Mouse (Mus musculus) stomach, embryonic 14.5 days (tissue): ENCODE measurements at regions not wholly inside any gene's neighbourhood (a gene's known extent, or its start where the extent isn't known, plus 50 kb on each side); places are given as distances from the start of the nearest gene placed in this dataset.
"Not testable (repeated sequence)": the region's sequence is repeated elsewhere in the genome, so short reads cannot be mapped to it uniquely, and the experiment has no call there.

ENCODE experiments used
- ATAC-seq: fragments of 200-750 bp; cut with Nextera tagmentation; 2 replicates; pipeline ENCODE4 v1.8.0; 2017; ENCODE audit warnings: low read depth, moderate TSS enrichment; ENCODE audit not compliant: insufficient number of reproducible peaks, insufficient read depth, low FRiP score
- H3K27ac ChIP-seq: fragments of 300-500 bp; sonication (generic); 2 replicates; pipeline ENCODE4 v1.5.1; 2014; ENCODE audit warnings: mild to moderate bottlenecking, low read length, moderate library complexity, mixed read lengths
- H3K27me3 ChIP-seq: fragments of 300-500 bp; sonication (generic); 2 replicates; pipeline ENCODE4 v1.6.1; 2014; ENCODE audit warnings: low read length, control low read depth, mixed read lengths; ENCODE audit not compliant: control insufficient read depth, insufficient read depth
- H3K36me3 ChIP-seq: fragments of 300-500 bp; sonication (generic); 2 replicates; pipeline ENCODE4 v1.6.1; 2014; ENCODE audit warnings: mild to moderate bottlenecking, control low read depth, low read length, moderate library complexity, mixed read lengths; ENCODE audit not compliant: control insufficient read depth, insufficient read depth
- H3K4me1 ChIP-seq: fragments of 300-500 bp; sonication (generic); 2 replicates; pipeline ENCODE4 v1.6.1; 2014; ENCODE audit warnings: low read length, control low read depth, mixed read lengths; ENCODE audit not compliant: control insufficient read depth, insufficient read depth
- H3K4me2 ChIP-seq: fragments of 300-500 bp; sonication (generic); replicated peaks from 2 replicates; pipeline ENCODE4 v1.6.1; 2014; ENCODE audit warnings: low read depth, low read length, control low read depth
- H3K4me3 ChIP-seq: fragments of 300-500 bp; sonication (generic); 2 replicates; pipeline ENCODE4 v1.5.1; 2014; ENCODE audit warnings: low read depth, low read length, control low read depth
- H3K9ac ChIP-seq: fragments of 300-500 bp; sonication (generic); replicated peaks from 2 replicates; pipeline ENCODE4 v1.6.1; 2014; ENCODE audit warnings: low read depth, mild to moderate bottlenecking, control low read depth, low read length, moderate library complexity, mixed read lengths
- H3K9me3 ChIP-seq: fragments of 300-500 bp; sonication (generic); 2 replicates; pipeline ENCODE4 v1.6.1; 2016; ENCODE audit warnings: low read depth, low read length, control low read depth; ENCODE audit not compliant: control insufficient read depth
- WGBS: fragments of 180-500 bp; shearing (Covaris S2); extraction: QIAGEN DNeasy Blood & Tissue Kit; methylation state at CpG from one replicate; pipeline ENCODE4 v1.1.7; 2014; 5-methylcytosine and 5-hydroxymethylcytosine counted together

GRCm38 (mm10) chr5:50215960-50216359 is 157.2 kb upstream of the Adgra3 start:
- Histone ChIP-seq H3K27me3 (no peaks in the 10 kb centered on the region), H3K9ac (no peak overlapping the region), H3K27ac (no peak overlapping the region), H3K4me3 (no peak overlapping the region), H3K9me3 (no peaks in the 10 kb centered on the region), H3K4me1 (no peaks in the 10 kb centered on the region), H3K4me2 (no peak overlapping the region), H3K36me3 (no peaks in the 10 kb centered on the region)
- no peak for ATAC-seq
- 31% methylated on average over 5 of the region's 5 CpGs for WGBS

GRCm38 (mm10) chr5:50202307-50203010 is 143.7 kb upstream of the Adgra3 start:
- Histone ChIP-seq H3K4me1 (0 out of 2 replicates have a peak, but pooled peaks cover 8% of the 10 kb centered on the region), H3K9me3 (no peaks in the 10 kb centered on the region), H3K4me3 (no peak overlapping the region), H3K4me2 (no peak overlapping the region), H3K27me3 (no peaks in the 10 kb centered on the region), H3K27ac (peak overlapping the region; percentile 55; the same call in 1 of the 2 replicates), H3K36me3 (no peaks in the 10 kb centered on the region), H3K9ac (no peak overlapping the region)
- ATAC-seq, result 0 out of 2 replicates have a peak, but pooled peaks have one; percentile 20
- 39% methylated on average over 7 of the region's 7 CpGs for whole genome bisulfite sequencing

DNA sequence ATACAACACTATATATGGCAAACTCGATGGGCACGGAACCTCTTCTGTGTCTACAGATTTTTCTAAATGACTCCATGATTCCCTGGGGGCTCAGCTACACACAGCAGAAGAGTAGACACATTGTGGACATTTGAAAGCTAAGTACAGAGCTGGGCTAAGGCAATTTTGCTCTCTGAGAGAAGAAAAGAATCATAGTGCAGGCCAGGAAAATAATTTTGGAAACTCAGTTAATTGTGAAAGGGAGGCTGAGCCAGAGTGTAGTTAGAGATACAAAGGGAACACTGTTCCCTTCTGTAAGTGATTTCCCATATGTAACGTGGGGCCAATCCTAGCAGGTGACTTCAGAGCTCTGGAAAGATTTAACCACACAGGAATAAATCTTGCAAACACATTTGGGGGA is 137.6 kb upstream of the Adgra3 start:
- Histone ChIP-seq H3K36me3 (no peaks in the 10 kb centered on the region), H3K4me2 (no peak overlapping the region), H3K27ac (no peak overlapping the region), H3K9me3 (no peaks in the 10 kb centered on the region), H3K27me3 (no peaks in the 10 kb centered on the region), H3K4me3 (no peak overlapping the region), H3K4me1 (no peaks in the 10 kb centered on the region), H3K9ac (no peak overlapping the region)
- WGBS, result 91% methylated on average over 3 of the region's 3 CpGs
- no peak for ATAC-seq

DNA sequence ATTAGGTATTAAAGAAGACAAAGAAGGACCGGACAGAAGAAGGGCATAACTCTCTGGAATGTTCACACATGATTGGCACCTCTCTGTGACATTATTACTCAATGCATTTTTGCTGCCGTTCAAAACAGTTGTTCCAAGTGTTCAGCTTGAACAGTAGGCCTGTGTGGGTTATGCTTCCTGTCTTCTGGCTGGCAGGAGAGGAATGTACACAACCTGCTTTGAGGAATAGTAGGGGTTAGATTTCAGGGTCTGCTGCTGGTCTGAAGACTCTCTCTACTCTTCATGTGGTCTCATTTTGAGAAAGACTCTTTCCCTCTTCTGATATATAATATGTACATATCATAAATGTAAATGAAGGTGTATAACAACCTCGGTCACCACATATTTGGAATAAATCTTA is 137.2 kb upstream of the Adgra3 start:
- Histone ChIP-seq H3K27ac (no peak overlapping the region), H3K9me3 (no peaks in the 10 kb centered on the region), H3K4me2 (no peak overlapping the region), H3K27me3 (no peaks in the 10 kb centered on the region), H3K4me3 (no peak overlapping the region), H3K36me3 (no peaks in the 10 kb centered on the region), H3K4me1 (no peaks in the 10 kb centered on the region), H3K9ac (no peak overlapping the region)
- WGBS, result 69% methylated on average over 3 of the region's 3 CpGs
- ATAC-seq, result no peak

DNA sequence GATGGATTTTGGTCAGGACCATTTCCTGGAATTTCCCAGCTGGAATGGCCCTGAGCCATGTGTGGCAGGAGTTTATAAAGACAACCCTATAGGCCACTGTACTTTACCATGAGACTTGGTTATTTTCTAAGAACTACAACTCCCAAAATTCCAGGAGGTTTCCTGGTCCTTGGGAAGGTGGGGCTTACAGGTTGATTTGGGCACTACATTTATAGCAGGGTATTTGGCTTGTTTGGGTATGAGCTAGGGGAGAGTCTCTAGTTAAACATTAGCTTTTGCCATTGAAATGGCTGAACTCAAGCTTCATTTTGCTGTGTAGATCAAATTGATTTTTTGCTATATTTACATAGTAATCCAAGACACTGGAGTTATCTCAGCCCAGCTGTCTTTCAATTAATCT is 130.6 kb upstream of the Adgra3 start:
- ATAC-seq, result peak; percentile 56; the same call in 1 of the 2 replicates

DNA sequence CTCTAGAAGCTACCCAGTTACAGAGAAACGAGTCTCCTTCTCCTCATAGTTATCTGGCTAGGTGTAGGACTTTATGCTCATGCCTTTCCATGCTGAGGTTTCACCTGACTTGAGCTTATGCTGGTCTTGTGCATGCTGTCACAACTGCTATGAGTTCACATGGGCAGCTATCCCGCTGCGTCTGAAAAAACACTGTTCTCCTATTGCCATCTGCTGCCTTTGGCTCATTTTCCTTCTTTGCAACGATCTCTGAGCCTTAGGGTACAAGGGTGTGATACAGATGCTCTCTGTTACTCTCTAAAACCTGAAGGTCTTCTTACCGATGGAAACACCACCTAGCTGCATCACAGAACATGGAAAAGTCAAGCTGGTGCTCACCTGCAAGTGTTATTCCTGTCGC is 123.9 kb upstream of the Adgra3 start:
- no peaks in the 10 kb centered on the region for H3K27me3 ChIP-seq
- no peak overlapping the region for H3K9ac ChIP-seq

More for the DNA sequence above, 130.6 kb upstream of the Adgra3 start:
- H3K27ac ChIP-seq, result no peak overlapping the region
- no peak overlapping the region for H3K9ac ChIP-seq
- H3K9me3 ChIP-seq, result 0 out of 2 replicates have a peak, but pooled peaks cover 3% of the 10 kb centered on the region
- no peak overlapping the region for H3K4me3 ChIP-seq
- H3K4me2 ChIP-seq, result no peak overlapping the region
- H3K4me1 ChIP-seq, result no peaks in the 10 kb centered on the region
- no peaks in the 10 kb centered on the region for H3K27me3 ChIP-seq
- no peaks in the 10 kb centered on the region for H3K36me3 ChIP-seq

GRCm38 (mm10) chr5:50156557-50156956 is 97.8 kb upstream of the Adgra3 start:
- 23% methylated on average over 1 of the region's 1 CpGs for WGBS
- no peaks in the 10 kb centered on the region for H3K27me3 ChIP-seq
- ATAC-seq, result no peak
- no peaks in the 10 kb centered on the region for H3K9me3 ChIP-seq
- H3K27ac ChIP-seq, result no peak overlapping the region
- H3K36me3 ChIP-seq, result no peaks in the 10 kb centered on the region
- no peak overlapping the region for H3K9ac ChIP-seq
- H3K4me3 ChIP-seq, result no peak overlapping the region
- H3K4me1 ChIP-seq, result no peaks in the 10 kb centered on the region
- no peak overlapping the region for H3K4me2 ChIP-seq

More for the DNA sequence above, 123.9 kb upstream of the Adgra3 start:
- H3K4me2 ChIP-seq, result no peak overlapping the region
- no peak overlapping the region for H3K27ac ChIP-seq
- 87% methylated on average over 6 of the region's 6 CpGs for WGBS
- no peak for ATAC-seq
- H3K4me1 ChIP-seq, result no peaks in the 10 kb centered on the region
- H3K9me3 ChIP-seq, result 0 out of 2 replicates have a peak, but pooled peaks cover 3% of the 10 kb centered on the region
- no peaks in the 10 kb centered on the region for H3K36me3 ChIP-seq
- H3K4me3 ChIP-seq, result no peak overlapping the region

DNA sequence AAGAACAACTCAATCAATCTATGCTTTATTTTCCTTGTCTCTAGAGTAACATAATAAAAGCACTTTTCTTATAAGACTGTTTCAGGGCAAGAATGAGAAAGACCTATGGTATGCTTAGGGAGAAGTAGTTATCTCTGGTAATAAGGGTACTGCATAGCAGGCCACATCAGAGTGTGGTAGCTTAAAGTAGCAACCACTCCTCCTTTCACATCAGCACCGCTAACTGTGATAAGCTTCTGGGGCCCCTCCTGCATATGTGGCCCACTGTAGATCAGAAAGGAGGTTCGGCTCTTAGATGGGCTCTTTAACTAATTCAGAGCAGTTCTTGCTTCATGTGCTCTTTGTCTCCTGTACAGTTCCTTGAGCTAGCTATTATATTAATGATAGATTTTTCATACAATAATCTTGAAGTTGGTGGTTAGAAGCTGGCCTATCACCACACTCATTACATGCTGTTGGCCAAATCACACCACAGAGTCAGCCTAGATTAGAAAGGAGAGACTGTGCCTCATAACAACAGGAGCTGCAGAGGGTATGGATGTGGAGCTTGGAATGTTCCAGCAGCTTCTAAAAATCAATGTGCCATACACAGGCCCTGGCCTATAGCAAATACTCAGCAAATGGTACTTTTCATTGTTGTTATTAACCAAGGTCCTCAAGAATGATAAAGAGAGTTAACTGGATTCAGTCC is 96.5 kb upstream of the Adgra3 start:
- H3K4me3 ChIP-seq, H3K4me1 ChIP-seq, H3K27ac ChIP-seq, H3K27me3 ChIP-seq, H3K9ac ChIP-seq, H3K9me3 ChIP-seq, H3K4me2 ChIP-seq, ATAC-seq, H3K36me3 ChIP-seq: not testable (repeated sequence)
- WGBS, result 85% methylated on average over 2 of the region's 2 CpGs
